In genomic region chr13:30196661-30197060, GRCm38 (mm10) we compare ENCODE assay signal across 16 mouse cellular contexts.
"Had no signal": no experiment of that assay in that cellular context is flagged by ENCODE, and none has a peak within 500 bp of the region (broad histone marks: within the 10 kb centered on the region; RNA-seq: fewer than 3 reads in every experiment).

No protein-coding gene starts in this region.

- H3K4me3 ChIP-seq: neural tube, embryonic 13.5 days; neural tube, embryonic 15.5 days; stomach, embryonic 15.5 days had no signal

- H3K9me3 ChIP-seq: neural tube, embryonic 13.5 days; neural tube, embryonic 15.5 days; stomach, embryonic 15.5 days had no signal

- H3K36me3 ChIP-seq: neural tube, embryonic 13.5 days; neural tube, embryonic 15.5 days; stomach, embryonic 15.5 days had no signal

- DNase-seq: retina, postnatal 1 day; right cerebral cortex, adult 18-20 months; right cerebral cortex, postnatal 14 days; right cerebral cortex, postnatal 25 days; right cerebral cortex, postnatal 4 days; spleen, adult 18-20 months; thymus, adult 18-20 months; thymus, adult 2 months; thymus, postnatal 14 days; thymus, postnatal 25 days; thymus, postnatal 36 days; thymus, postnatal 4 days had no signal

- H3K27ac ChIP-seq: neural tube, embryonic 13.5 days; neural tube, embryonic 15.5 days; stomach, embryonic 15.5 days; stomach, postnatal 0 days had no signal

- H3K4me2 ChIP-seq: neural tube, embryonic 13.5 days; neural tube, embryonic 15.5 days; stomach, embryonic 15.5 days had no signal

- H3K27me3 ChIP-seq: neural tube, embryonic 13.5 days; neural tube, embryonic 15.5 days; stomach, embryonic 15.5 days had no signal

- H3K9ac ChIP-seq: neural tube, embryonic 13.5 days; neural tube, embryonic 15.5 days; stomach, embryonic 15.5 days had no signal

- H3K4me1 ChIP-seq: neural tube, embryonic 13.5 days; neural tube, embryonic 15.5 days had no signal
